Mouse (Mus musculus) liver, embryonic 15.5 days (tissue): Measurements from ENCODE around the gene Nubp1. TPM values are rescaled to one million over a fixed set of nuclear protein-coding genes. Genes with fewer than 3 reads are reported as not detected.

Experiments used
- ATAC-seq: fragments of 200-750 bp; cut with Nextera tagmentation; 2 replicates; pipeline ENCODE4 v1.8.0; 2017; ENCODE audit warnings: moderate number of reproducible peaks, mild to moderate bottlenecking, moderate library complexity; ENCODE audit not compliant: insufficient read depth
- H3K27ac ChIP-seq: fragments of 300-500 bp; sonication (generic); replicated peaks from 2 replicates; pipeline ENCODE4 v1.5.1; 2015; ENCODE audit warnings: mild to moderate bottlenecking, inconsistent platforms
- H3K27me3 ChIP-seq: fragments of 300-500 bp; sonication (generic); 2 replicates; pipeline ENCODE4 v1.6.1; 2015; ENCODE audit warnings: mild to moderate bottlenecking, inconsistent platforms
- H3K36me3 ChIP-seq: fragments of 300-500 bp; sonication (generic); replicated peaks from 2 replicates; pipeline ENCODE4 v1.6.1; 2015; ENCODE audit warnings: moderate library complexity, mild to moderate bottlenecking, inconsistent platforms
- H3K4me1 ChIP-seq: fragments of 300-500 bp; sonication (generic); replicated peaks from 2 replicates; pipeline ENCODE4 v1.6.1; 2015; ENCODE audit warnings: inconsistent platforms
- H3K4me2 ChIP-seq: fragments of 300-500 bp; sonication (generic); 2 replicates; pipeline ENCODE4 v1.6.1; 2015; ENCODE audit warnings: moderate library complexity, mild to moderate bottlenecking, inconsistent platforms
- H3K4me3 ChIP-seq: fragments of 300-500 bp; sonication (generic); replicated peaks from 2 replicates; pipeline ENCODE4 v1.5.1; 2015; ENCODE audit warnings: mild to moderate bottlenecking, inconsistent platforms
- H3K9ac ChIP-seq: fragments of 300-500 bp; sonication (generic); 2 replicates; pipeline ENCODE4 v1.6.1; 2015; ENCODE audit warnings: moderate library complexity, mild to moderate bottlenecking, inconsistent platforms
- H3K9me3 ChIP-seq: fragments of 300-500 bp; sonication (generic); replicated peaks from 2 replicates; pipeline ENCODE4 v1.6.1; 2016; ENCODE audit warnings: inconsistent platforms
- WGBS: fragments of 180-500 bp; shearing (Covaris S2); methylation state at CpG from one replicate; pipeline ENCODE4 v1.1.7; 2015; ENCODE audit warnings: mixed read lengths; ENCODE audit not compliant: insufficient replicate concordance; 5-methylcytosine and 5-hydroxymethylcytosine counted together
- polyA plus RNA-seq: library from polyadenylated mRNA; unstranded; fragments of >200 nt; fragmentation: Nextera tagmentation; extraction: Ambion mirVana; gene quantifications from 2 replicates; pipeline ENCODE4 v1.2.1, GENCODE M21; 2015

Nubp1 gene
- polyA plus RNA-seq, 1 experiment from 2014 or later, result 27.6 TPM

- no peaks in the 10 kb centered on the region for H3K36me3 ChIP-seq
- ATAC-seq, result peak; percentile 62; the same call in 1 of the 2 replicates
- H3K27ac ChIP-seq, result 0 out of 2 replicates have a peak overlapping the region, but pooled peaks have one; percentile 25
- WGBS, result 43% methylated on average over 9 of the region's 9 CpGs
- no peak overlapping the region for H3K4me2 ChIP-seq
- 0 out of 2 replicates have a peak, but pooled peaks cover 5% of the 10 kb centered on the region for H3K4me1 ChIP-seq
- H3K4me3 ChIP-seq, result no peak overlapping the region
- H3K9ac ChIP-seq, result no peak overlapping the region
- no peaks in the 10 kb centered on the region for H3K9me3 ChIP-seq
- no peaks in the 10 kb centered on the region for H3K27me3 ChIP-seq
Measured at GRCm38 (mm10) chr16:10448931-10449330, 37.2 kb downstream of the Nubp1 start.

GRCm38 (mm10) chr16:10451906-10452305 lies 40.2 kb downstream of the Nubp1 start:
- H3K9me3 ChIP-seq, result no peaks in the 10 kb centered on the region
- no peaks in the 10 kb centered on the region for H3K36me3 ChIP-seq
- H3K4me2 ChIP-seq, result no peak overlapping the region
- H3K4me3 ChIP-seq, result no peak overlapping the region
- no peaks in the 10 kb centered on the region for H3K27me3 ChIP-seq
- H3K9ac ChIP-seq, result no peak overlapping the region
- H3K27ac ChIP-seq, result no peak overlapping the region
- H3K4me1 ChIP-seq, result peaks cover 12% of the 10 kb centered on the region; the same call in 1 of the 2 replicates
- WGBS, result 55% methylated on average over 2 of the region's 2 CpGs
- no peak for ATAC-seq

- WGBS, result 69% methylated on average over 8 of the region's 8 CpGs
- Histone ChIP-seq H3K9ac (no peak overlapping the region), H3K27me3 (no peaks in the 10 kb centered on the region), H3K4me1 (peaks cover 8% of the 10 kb centered on the region; the same call in 1 of the 2 replicates), H3K9me3 (no peaks in the 10 kb centered on the region), H3K36me3 (no peaks in the 10 kb centered on the region), H3K4me2 (no peak overlapping the region), H3K4me3 (no peak overlapping the region), H3K27ac (no peak overlapping the region)
- ATAC-seq, result no peak
Measured at GRCm38 (mm10) chr16:10452445-10452896, 40.7 kb downstream of the Nubp1 start.

- Histone ChIP-seq H3K4me1 (peaks cover 8% of the 10 kb centered on the region; the same call in 1 of the 2 replicates), H3K9me3 (no peaks in the 10 kb centered on the region), H3K4me2 (no peak overlapping the region), H3K9ac (no peak overlapping the region), H3K27me3 (no peaks in the 10 kb centered on the region), H3K4me3 (no peak overlapping the region), H3K36me3 (no peaks in the 10 kb centered on the region), H3K27ac (no peak overlapping the region)
- ATAC-seq, result no peak
- WGBS, result 50% methylated on average over 6 of the region's 6 CpGs
Measured at GRCm38 (mm10) chr16:10453872-10454582, 42.3 kb downstream of the Nubp1 start.

- Histone ChIP-seq H3K27me3 (no peaks in the 10 kb centered on the region), H3K4me1 (peaks cover 8% of the 10 kb centered on the region; the same call in 1 of the 2 replicates), H3K4me3 (no peak overlapping the region), H3K9ac (no peak overlapping the region), H3K4me2 (no peak overlapping the region), H3K9me3 (no peaks in the 10 kb centered on the region), H3K36me3 (no peaks in the 10 kb centered on the region), H3K27ac (no peak overlapping the region)
- 35% methylated on average over 3 of the region's 3 CpGs for WGBS
- ATAC-seq, result no peak
Measured at GRCm38 (mm10) chr16:10454583-10454974, 42.8 kb downstream of the Nubp1 start.

- ATAC-seq, result no peak
- Histone ChIP-seq H3K4me1 (no peaks in the 10 kb centered on the region), H3K4me3 (no peak overlapping the region), H3K9me3 (no peaks in the 10 kb centered on the region), H3K27me3 (no peaks in the 10 kb centered on the region), H3K9ac (no peak overlapping the region), H3K4me2 (no peak overlapping the region), H3K27ac (no peak overlapping the region), H3K36me3 (no peaks in the 10 kb centered on the region)
- WGBS, result 32% methylated on average over 2 of the region's 2 CpGs
Measured at GRCm38 (mm10) chr16:10460188-10460587, 48.4 kb downstream of the Nubp1 start.

GRCm38 (mm10) chr16:10461178-10461577 lies 49.4 kb downstream of the Nubp1 start:
- Histone ChIP-seq H3K9ac (no peak overlapping the region), H3K4me2 (no peak overlapping the region), H3K4me3 (no peak overlapping the region), H3K36me3 (no peaks in the 10 kb centered on the region), H3K4me1 (no peaks in the 10 kb centered on the region), H3K27ac (no peak overlapping the region), H3K9me3 (no peaks in the 10 kb centered on the region), H3K27me3 (no peaks in the 10 kb centered on the region)
- no peak for ATAC-seq
- WGBS, result 40% methylated on average over 2 of the region's 2 CpGs

GRCm38 (mm10) chr16:10465011-10465681 lies 53.4 kb downstream of the Nubp1 start:
- WGBS, result 16% methylated on average over 4 of the region's 4 CpGs
- Histone ChIP-seq H3K9ac (no peak overlapping the region), H3K4me2 (no peak overlapping the region), H3K27ac (no peak overlapping the region), H3K4me1 (no peaks in the 10 kb centered on the region), H3K4me3 (no peak overlapping the region), H3K9me3 (no peaks in the 10 kb centered on the region), H3K36me3 (no peaks in the 10 kb centered on the region), H3K27me3 (no peaks in the 10 kb centered on the region)
- no peak for ATAC-seq

GRCm38 (mm10) chr16:10467391-10468107 lies 55.8 kb downstream of the Nubp1 start:
- no peak for ATAC-seq
- Histone ChIP-seq H3K9ac (no peak overlapping the region), H3K27me3 (no peaks in the 10 kb centered on the region), H3K27ac (no peak overlapping the region), H3K4me1 (no peaks in the 10 kb centered on the region), H3K4me2 (no peak overlapping the region), H3K36me3 (no peaks in the 10 kb centered on the region), H3K4me3 (no peak overlapping the region), H3K9me3 (no peaks in the 10 kb centered on the region)
- 37% methylated on average over 11 of the region's 11 CpGs for WGBS

- Histone ChIP-seq H3K9ac (no peak overlapping the region), H3K27me3 (no peaks in the 10 kb centered on the region), H3K4me2 (no peak overlapping the region), H3K9me3 (no peaks in the 10 kb centered on the region), H3K36me3 (no peaks in the 10 kb centered on the region), H3K27ac (no peak overlapping the region), H3K4me3 (no peak overlapping the region), H3K4me1 (no peaks in the 10 kb centered on the region)
- no peak for ATAC-seq
- WGBS, result 66% methylated on average over 1 of the region's 1 CpGs
Measured at GRCm38 (mm10) chr16:10468201-10468600, 56.5 kb downstream of the Nubp1 start.

GRCm38 (mm10) chr16:10471950-10472349 lies 60.2 kb downstream of the Nubp1 start:
- H3K4me2 ChIP-seq, result no peak overlapping the region
- WGBS, result 62% methylated on average over 3 of the region's 3 CpGs
- H3K4me3 ChIP-seq, result no peak overlapping the region
- no peak overlapping the region for H3K27ac ChIP-seq
- no peaks in the 10 kb centered on the region for H3K36me3 ChIP-seq
- no peak overlapping the region for H3K9ac ChIP-seq
- H3K27me3 ChIP-seq, result no peaks in the 10 kb centered on the region
- H3K4me1 ChIP-seq, result no peaks in the 10 kb centered on the region
- no peak for ATAC-seq
- H3K9me3 ChIP-seq, result no peaks in the 10 kb centered on the region
